Mouse (Mus musculus) heart, postnatal 25 days (tissue): ENCODE measurements around the gene Prr23a1. TPM values are rescaled to one million over a fixed set of nuclear protein-coding genes. Genes with fewer than 3 reads are reported as not detected.

Experiments used
- total RNA-seq, 2 experiments: library from RNA; stranded (reverse); gene quantifications; 2 replicates each; pipeline ENCODE4 v1.2.3; 2021

Gene Prr23a1
- total RNA-seq, 2 experiments from 2014 or later, result not detected

Other genes starting within 250 kb of the Prr23a1 start
- 10 to 100 TPM; 33.8 to 34.4 TPM for gene Mrps22, start 240.8 kb upstream of the Prr23a1 start, total RNA-seq
- not detected for gene Prr23a2, start 14.0 kb downstream of the Prr23a1 start, total RNA-seq
- not detected for gene Prr23a3, start 22.3 kb downstream of the Prr23a1 start, total RNA-seq
- not detected for gene 7420426K07Rik, start 60.6 kb downstream of the Prr23a1 start, total RNA-seq
- gene Foxl2, start 112.8 kb downstream of the Prr23a1 start, total RNA-seq, result not detected
- gene Faim, start 143.9 kb downstream of the Prr23a1 start, total RNA-seq, result 1 to 10 TPM; 5.5 to 6.8 TPM
- gene Gm1123, start 193.2 kb downstream of the Prr23a1 start, total RNA-seq, result not detected